Mouse (Mus musculus) MEL (cell line): ENCODE results near the gene Wipf1.
A peak's percentile ranks its signal among the peaks of the same experiment; 100 is the strongest.

Experiments used
- CTCF ChIP-seq, 3 experiments: IDR thresholded peaks in 2 of 3; conservative IDR thresholded peaks in 1 of 3; 2 replicates each; pipeline ENCODE4 v1.5.1; 2011 to 2012; ENCODE audit warnings: low read length in 3 of 3, low read depth in 2 of 3, mild to moderate bottlenecking in 2 of 3, improper control_type of control experiment in 1 of 3, inconsistent platforms in 1 of 3, mixed read lengths in 1 of 3, moderate library complexity in 1 of 3; ENCODE audit not compliant: control insufficient read depth in 1 of 3, insufficient read depth in 1 of 3, poor library complexity in 1 of 3, severe bottlenecking in 1 of 3
- EP300 ChIP-seq, 2 experiments: IDR thresholded peaks; 2 replicates each; pipeline ENCODE4 v1.6.1; 2011; ENCODE audit warnings: improper control_type of control experiment in 2 of 2, low read length in 2 of 2, low read depth in 1 of 2, mild to moderate bottlenecking in 1 of 2
- GABPA ChIP-seq: IDR thresholded peaks from 2 replicates; pipeline ENCODE4 v1.6.1; 2012; ENCODE audit warnings: low read depth, mild to moderate bottlenecking, inconsistent platforms, low read length, improper control_type of control experiment, moderate library complexity
- HCFC1 ChIP-seq: IDR thresholded peaks from 2 replicates; pipeline ENCODE4 v1.6.1; 2012; ENCODE audit warnings: low read depth, mild to moderate bottlenecking, inconsistent platforms, low read length, improper control_type of control experiment, moderate library complexity
- KAT2A ChIP-seq: conservative IDR thresholded peaks from 2 replicates; pipeline ENCODE4 v1.6.1; 2012; ENCODE audit warnings: low read depth, low read length, improper control_type of control experiment, inconsistent platforms
- MAFK ChIP-seq: IDR thresholded peaks from 2 replicates; pipeline ENCODE4 v1.6.1; 2011; ENCODE audit warnings: low read depth, mild to moderate bottlenecking, low read length, improper control_type of control experiment, borderline replicate concordance
- MAX ChIP-seq: IDR thresholded peaks from 2 replicates; pipeline ENCODE4 v1.6.1; 2011; ENCODE audit warnings: low read length, improper control_type of control experiment
- POLR2AphosphoS2 ChIP-seq: IDR thresholded peaks from 2 replicates; pipeline ENCODE4 v1.6.1; 2011; ENCODE audit warnings: low read length, improper control_type of control experiment
- RCOR1 ChIP-seq: IDR thresholded peaks from 2 replicates; pipeline ENCODE4 v1.6.1; 2012; ENCODE audit warnings: low read depth, mild to moderate bottlenecking, inconsistent platforms, low read length, improper control_type of control experiment
- TBP ChIP-seq: IDR thresholded peaks from 2 replicates; pipeline ENCODE4 v1.8.0; 2011; ENCODE audit warnings: low read depth, low read length, improper control_type of control experiment
- TCF12 ChIP-seq: IDR thresholded peaks from 2 replicates; pipeline ENCODE4 v1.6.1; 2014; ENCODE audit warnings: low read depth, mild to moderate bottlenecking, inconsistent platforms, low read length, improper control_type of control experiment, moderate library complexity
- USF2 ChIP-seq, 2 experiments: IDR thresholded peaks; 2 replicates each; pipeline ENCODE4 v1.6.1; 2011 to 2012; ENCODE audit warnings: improper control_type of control experiment in 2 of 2, low read length in 2 of 2, borderline replicate concordance in 1 of 2, inconsistent platforms in 1 of 2, low read depth in 1 of 2, mild to moderate bottlenecking in 1 of 2; ENCODE audit not compliant: insufficient read depth in 1 of 2

GRCm38 (mm10) chr2:73572539-73573372, 43.2 kb upstream of the Wipf1 start:
- TF ChIP-seq RCOR1 (no peak), EP300 (IDR thresholded peaks at IDR 0.05; ENCODE audit: low read depth in 1 of 2, low read length in 2 of 2) (no peak), GABPA (no peak), POLR2AphosphoS2 (no peak), MAFK (no peak), CTCF (IDR thresholded peaks at IDR 0.05 in 2 of 3, conservative IDR thresholded peaks at IDR 0.05 in 1 of 3; ENCODE audit: control insufficient read depth in 1 of 3, insufficient read depth in 1 of 3, low read depth in 2 of 3, low read length in 3 of 3, poor library complexity in 1 of 3, severe bottlenecking in 1 of 3) (peak; percentile 93 to 95 (median 95)), TCF12 (no peak), HCFC1 (no peak), USF2 (IDR thresholded peaks at IDR 0.05; ENCODE audit: borderline replicate concordance in 1 of 2, insufficient read depth in 1 of 2, low read depth in 1 of 2, low read length in 2 of 2) (no peak), KAT2A (no peak), MAX (no peak), TBP (no peak)
